11 mouse cellular contexts compared by ENCODE assay signal in genomic region chr6:39063541-39063940, GRCm38 (mm10).
"Had no signal": no experiment of that assay in that cellular context is flagged by ENCODE, and none has a peak within 500 bp of the region (broad histone marks: within the 10 kb centered on the region; RNA-seq: fewer than 3 reads in every experiment).

No protein-coding gene starts in this region.

- DNase-seq: retina, postnatal 1 day; right cerebral cortex, adult 18-20 months; right cerebral cortex, postnatal 14 days; right cerebral cortex, postnatal 25 days; spleen, adult 18-20 months; thymus, adult 18-20 months; thymus, adult 2 months; thymus, postnatal 14 days; thymus, postnatal 25 days; thymus, postnatal 36 days; thymus, postnatal 4 days had no signal
